ENCODE assay signal across 8 mouse cellular contexts in genomic region chr12:33302070-33302469, GRCm38 (mm10).
DNase-seq lines count a peak whose midpoint lies in the region; ATAC-seq and TF ChIP-seq lines count a peak whose summit lies in the region.

No protein-coding gene starts in this region.

- H3K4me3 ChIP-seq in G1E (ENCODE audit: low read depth, low read length) = peak overlapping the region; percentile 68
- H3K4me3 ChIP-seq in forebrain, embryonic 13.5 days = peak overlapping the region; percentile 43

- peak overlapping the region; percentile 86 for H3K4me2 ChIP-seq in forebrain, embryonic 13.5 days

- peak overlapping the region; percentile 53; the same call in 1 of the 2 replicates for H3K9ac ChIP-seq in forebrain, embryonic 13.5 days

- ATAC-seq in G1E (ENCODE audit: extremely low read depth, insufficient number of reproducible peaks, low FRiP score, poor library complexity, severe bottlenecking) = peak; percentile 51
- peak; percentile 82 for ATAC-seq in forebrain, embryonic 13.5 days

- H3K27me3 ChIP-seq in G1E (ENCODE audit: insufficient read depth, low read length) = no peaks in the 10 kb centered on the region
- H3K27me3 ChIP-seq in forebrain, embryonic 13.5 days = peaks cover 16% of the 10 kb centered on the region

- no peak overlapping the region for H3K27ac ChIP-seq in forebrain, embryonic 13.5 days

- peak; percentile 79 for DNase-seq in G1E (ENCODE audit: low spot score)
- DNase-seq in adrenal gland, postnatal 36 days = peak; percentile 70 to 74
- peak; percentile 69 for DNase-seq in heart, postnatal 4 days
- DNase-seq in layer of hippocampus, adult 18-20 months (ENCODE audit: low spot score in 2 of 2) = peak; percentile 35 to 66
- DNase-seq in lung, postnatal 25 days (ENCODE audit: low spot score) = peak; percentile 86
- peak; percentile 60 for DNase-seq in ovary, postnatal 36 days (ENCODE audit: low spot score)
- no peak for DNase-seq in frontal cortex, postnatal 36 days (ENCODE audit: low spot score in 2 of 2)

- TF ChIP-seq CTCF in G1E (IDR thresholded peaks at IDR 0.05; ENCODE audit: low read depth, low read length) = no peak

- WGBS in forebrain, embryonic 13.5 days = under 1% methylated on average over 14 of the region's 14 CpGs

- H3K4me1 ChIP-seq in G1E (ENCODE audit: insufficient read depth, low read depth, low read length) = peaks cover 53% of the 10 kb centered on the region
- peaks cover 26% of the 10 kb centered on the region for H3K4me1 ChIP-seq in forebrain, embryonic 13.5 days

- H3K9me3 ChIP-seq in G1E (replicated peaks) = no peaks in the 10 kb centered on the region
- H3K9me3 ChIP-seq in forebrain, embryonic 13.5 days (replicated peaks) = no peaks in the 10 kb centered on the region

- H3K36me3 ChIP-seq in G1E (replicated peaks) = peaks cover 14% of the 10 kb centered on the region
- H3K36me3 ChIP-seq in forebrain, embryonic 13.5 days (ENCODE audit: poor library complexity, severe bottlenecking) = 0 out of 2 replicates have a peak, but pooled peaks cover 2% of the 10 kb centered on the region

Comparison
In these comparisons a context has a peak if more than half of its experiments do, and no peak if none do; other contexts are left out.
1. DNase-seq: peak in G1E (single experiment), adrenal gland, postnatal 36 days (2 of 2), heart, postnatal 4 days (single experiment), layer of hippocampus, adult 18-20 months (2 of 2), lung, postnatal 25 days (single experiment) and ovary, postnatal 36 days (single experiment); none in frontal cortex, postnatal 36 days (0 of 2).